Mouse (Mus musculus): Measurements from ENCODE around the gene Rnf223.

DNA sequence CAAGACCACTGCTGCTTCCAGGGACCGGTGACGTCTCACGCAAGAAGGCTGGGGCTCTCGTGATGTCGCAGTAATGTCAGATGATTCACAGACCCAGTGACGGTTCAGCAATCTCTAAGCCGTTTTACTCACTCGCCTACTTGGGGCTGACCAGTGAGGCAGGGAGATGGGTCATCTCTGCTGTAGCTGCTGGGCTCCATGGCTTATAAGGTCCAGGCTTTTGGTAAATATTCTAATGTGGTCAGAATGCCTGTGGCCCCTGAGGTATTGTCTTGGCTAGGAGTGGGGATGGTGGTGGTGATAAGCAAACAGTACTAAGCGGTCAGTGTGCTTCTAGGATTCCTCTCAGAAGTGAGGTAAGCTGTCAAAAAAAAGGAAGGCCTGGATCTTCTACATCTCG is 627 bp downstream of the Rnf223 start:
- TF ChIP-seq POLR2A (IDR thresholded peaks at IDR 0.05; ENCODE audit: insufficient read length, low read depth) (no peak), E2F4 (IDR thresholded peaks at IDR 0.05; ENCODE audit: insufficient read depth) (no peak), USF1 (IDR thresholded peaks at IDR 0.05; ENCODE audit: low read depth) (no peak)
